Mouse (Mus musculus): ENCODE measurements around the gene Lpcat3. TPM values are rescaled to one million over a fixed set of nuclear protein-coding genes. Genes with fewer than 3 reads are reported as not detected.
"Not testable (repeated sequence)": the region's sequence is repeated elsewhere in the genome, so short reads cannot be mapped to it uniquely, and the experiment has no call there.

Gene Lpcat3
- total RNA-seq, 1 experiment from 2014 or later, result 31.5 TPM

DNA sequence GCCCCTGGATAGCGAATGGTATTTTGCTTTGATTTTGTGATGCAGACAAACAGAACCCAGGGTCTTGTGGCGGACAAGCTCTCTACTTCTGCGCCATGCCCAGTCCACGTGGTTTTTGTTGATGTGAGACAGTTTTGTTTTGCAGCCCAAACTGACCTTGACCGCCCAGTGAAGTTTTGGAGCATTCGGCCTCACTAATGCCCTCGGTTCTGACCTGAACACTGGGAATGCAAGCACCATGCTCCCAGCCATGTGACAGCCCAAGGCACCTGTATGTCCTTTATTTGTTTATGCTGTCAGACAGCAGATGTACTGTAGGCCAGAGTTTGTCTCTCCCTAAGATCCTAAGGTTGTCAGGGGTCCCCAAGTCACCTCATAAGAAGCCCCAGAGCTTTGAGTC, 11.8 kb downstream of the Lpcat3 start:
- ATAC-seq (replicated peaks; ENCODE audit: low read depth, poor library complexity, severe bottlenecking), result no peak

DNA sequence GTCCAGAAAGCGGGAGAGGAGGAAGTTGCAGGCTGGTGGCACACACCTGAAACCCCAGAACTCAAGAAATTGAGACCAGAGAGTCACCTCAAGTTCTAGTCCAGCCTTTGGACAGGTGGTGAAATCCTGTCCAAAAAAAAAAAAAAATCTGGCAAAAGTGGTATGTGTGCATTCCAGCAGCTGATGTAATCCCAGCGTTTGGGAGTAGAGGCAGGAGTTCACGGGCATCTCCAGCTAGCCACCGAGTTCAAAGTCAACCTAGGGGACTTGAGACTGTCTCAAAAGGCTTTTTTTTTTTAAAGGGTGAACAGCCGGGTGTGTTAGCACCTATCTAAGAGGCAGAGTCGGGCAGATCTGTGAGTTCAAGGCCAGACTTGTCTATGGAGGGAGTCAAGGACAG, 13.3 kb downstream of the Lpcat3 start:
- ATAC-seq (replicated peaks; ENCODE audit: low read depth, poor library complexity, severe bottlenecking), result no peak

DNA sequence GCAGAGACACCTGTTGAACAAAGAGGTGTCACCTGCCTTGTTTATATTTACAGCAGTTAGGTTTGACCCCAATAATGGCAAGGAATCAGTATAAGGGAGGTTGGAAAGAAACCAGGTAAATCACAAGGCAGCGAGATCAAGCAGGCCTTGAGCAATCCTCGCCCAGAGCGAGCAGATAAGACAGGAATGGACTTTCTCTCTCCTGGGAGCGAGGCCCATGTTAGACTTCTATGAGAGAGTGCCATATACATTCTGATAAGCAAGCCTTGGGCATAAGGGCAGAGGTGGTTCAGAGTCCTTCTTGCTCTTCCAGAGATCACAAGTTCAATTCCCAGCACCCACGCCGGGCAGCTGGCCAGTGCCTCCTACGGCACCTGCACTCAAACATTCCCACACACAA, 15.9 kb downstream of the Lpcat3 start:
- no peak for ATAC-seq (replicated peaks; ENCODE audit: low read depth, poor library complexity, severe bottlenecking)

DNA sequence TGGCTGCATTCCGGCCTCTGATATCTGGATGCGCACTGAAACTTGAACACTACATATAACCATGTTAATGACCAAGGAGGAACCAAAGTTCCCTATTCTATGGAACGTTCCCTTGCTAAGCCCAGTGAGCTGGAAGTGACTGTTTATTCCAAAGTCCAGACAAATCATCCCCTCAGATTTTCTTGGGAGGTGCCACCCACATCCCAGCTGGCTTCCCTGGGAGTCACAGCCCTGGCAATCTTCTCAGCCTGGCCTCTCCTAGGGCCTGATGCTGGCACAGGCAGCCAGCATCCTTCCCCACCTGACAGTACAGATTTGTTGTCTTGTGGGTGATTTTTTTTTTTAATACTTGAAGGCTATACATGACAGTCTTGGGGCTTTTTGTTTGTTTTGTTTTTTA, 16.7 kb downstream of the Lpcat3 start:
- ATAC-seq (replicated peaks; ENCODE audit: low read depth, poor library complexity, severe bottlenecking), result no peak

DNA sequence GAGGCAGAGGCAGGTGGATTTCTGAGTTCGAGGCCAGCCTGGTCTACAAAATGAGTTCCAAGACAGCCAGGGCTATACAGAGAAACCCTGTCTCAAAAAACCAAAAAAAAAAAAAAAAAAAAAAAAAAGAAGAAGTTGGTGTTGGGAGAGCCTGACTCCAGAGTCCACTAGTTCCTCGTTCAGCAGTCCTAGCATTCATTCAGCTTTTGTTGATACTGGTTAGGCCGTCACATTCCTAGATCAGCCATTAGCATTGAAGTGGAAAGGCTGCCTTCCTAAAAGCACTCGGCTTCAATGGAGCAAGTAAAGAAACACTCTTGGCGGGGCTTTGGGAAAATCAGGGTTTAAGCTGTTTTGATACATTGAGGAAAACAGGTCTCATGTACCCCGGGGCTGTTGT, 19.5 kb downstream of the Lpcat3 start:
- ATAC-seq (replicated peaks; ENCODE audit: low read depth, poor library complexity, severe bottlenecking), result not testable (repeated sequence)

DNA sequence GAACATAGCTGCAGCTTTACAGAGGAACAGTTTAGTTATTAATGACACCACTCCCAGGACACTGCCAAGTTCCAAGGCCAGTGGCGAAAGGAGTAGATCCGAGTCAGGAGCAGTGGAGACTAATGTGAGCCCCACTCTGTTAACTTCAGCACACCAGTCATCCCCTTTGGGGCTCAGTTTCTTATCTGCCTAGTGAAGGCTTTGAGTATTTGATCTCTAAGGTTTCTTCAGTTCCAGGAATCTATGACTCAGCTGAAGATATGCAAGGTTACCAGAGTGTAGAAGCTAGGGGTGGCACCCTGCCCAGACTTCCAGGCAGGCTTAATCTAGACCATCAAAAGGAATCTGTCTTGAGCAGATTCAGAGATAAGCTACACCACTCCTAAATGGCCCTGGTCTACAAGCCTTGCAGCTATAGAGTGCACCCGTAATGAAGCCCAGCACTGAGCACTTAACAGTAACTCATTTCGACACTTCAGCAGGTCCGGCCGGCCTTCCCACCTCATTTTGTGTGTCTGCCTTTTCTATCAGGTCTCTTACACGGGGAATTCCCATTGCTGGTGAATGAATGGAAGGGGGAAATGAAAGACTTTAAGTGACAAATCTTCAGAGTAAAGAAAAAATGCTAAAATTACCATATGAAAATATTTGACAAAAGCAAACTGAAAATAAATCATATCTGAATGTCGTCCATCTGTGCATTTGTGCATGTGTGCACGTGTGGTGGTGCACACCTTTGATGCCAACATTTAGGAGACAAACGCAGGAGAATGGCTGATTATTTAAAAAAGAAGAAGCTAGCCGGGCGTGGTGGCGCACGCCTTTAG, 21.0 kb downstream of the Lpcat3 start:
- ATAC-seq (replicated peaks; ENCODE audit: low read depth, poor library complexity, severe bottlenecking), result peak; percentile 29

DNA sequence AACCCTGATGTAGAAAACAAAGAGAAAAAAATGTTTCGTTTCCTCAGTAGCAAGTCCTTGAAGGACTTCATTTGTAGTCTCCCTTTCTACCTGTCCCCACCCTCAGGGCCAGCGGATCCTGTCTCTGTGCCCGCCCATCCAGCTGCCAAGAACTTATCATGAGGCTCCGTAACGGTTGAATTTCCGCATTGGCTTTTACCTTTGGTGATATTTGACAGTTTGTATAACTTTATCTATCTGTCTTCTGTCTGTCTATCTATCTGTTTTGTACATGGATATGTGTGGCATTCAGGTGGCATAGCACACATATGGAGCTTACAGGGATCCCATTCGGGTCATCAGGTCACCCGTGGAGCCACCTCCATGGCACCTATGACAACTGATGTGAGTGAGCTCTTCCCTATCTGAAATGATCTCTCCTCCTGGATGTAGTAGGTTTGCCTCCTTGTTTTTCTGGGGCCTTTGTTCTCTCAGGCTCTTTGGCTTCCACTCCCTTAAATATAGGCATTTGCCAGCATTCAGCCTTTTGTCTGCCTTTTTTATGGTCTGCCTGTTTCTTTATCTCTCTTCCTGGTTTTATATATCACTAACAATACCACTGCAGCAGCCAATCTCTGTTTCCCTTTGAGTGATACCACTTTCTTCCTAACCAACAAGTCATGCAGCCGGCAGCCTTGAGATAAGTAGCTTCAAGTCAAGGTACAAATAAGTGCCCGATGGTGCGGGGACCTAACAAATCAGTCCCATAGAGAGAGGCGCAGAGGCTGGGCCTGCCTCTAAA, 23.0 kb downstream of the Lpcat3 start:
- peak; percentile 67 for ATAC-seq (replicated peaks; ENCODE audit: low read depth, poor library complexity, severe bottlenecking)

DNA sequence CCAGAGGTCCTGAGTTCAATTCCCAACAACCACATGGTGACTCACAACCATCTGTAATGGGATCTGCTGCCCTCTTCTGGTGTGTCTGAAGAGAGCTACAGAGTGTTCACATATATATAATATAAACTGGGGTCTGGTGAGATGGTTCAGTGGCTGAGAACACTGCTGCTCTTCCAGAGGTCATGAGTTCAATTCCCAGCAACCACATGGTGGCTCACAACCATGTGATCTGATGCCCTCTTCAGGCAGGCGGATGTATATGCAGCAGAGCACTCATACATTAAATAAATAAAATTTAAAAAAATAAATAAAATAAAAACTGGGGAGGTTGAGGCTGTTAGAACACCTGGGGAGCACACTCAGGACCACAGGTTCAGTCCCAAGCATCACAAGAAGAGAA, 23.8 kb downstream of the Lpcat3 start:
- ATAC-seq (replicated peaks; ENCODE audit: low read depth, poor library complexity, severe bottlenecking), result not testable (repeated sequence)

DNA sequence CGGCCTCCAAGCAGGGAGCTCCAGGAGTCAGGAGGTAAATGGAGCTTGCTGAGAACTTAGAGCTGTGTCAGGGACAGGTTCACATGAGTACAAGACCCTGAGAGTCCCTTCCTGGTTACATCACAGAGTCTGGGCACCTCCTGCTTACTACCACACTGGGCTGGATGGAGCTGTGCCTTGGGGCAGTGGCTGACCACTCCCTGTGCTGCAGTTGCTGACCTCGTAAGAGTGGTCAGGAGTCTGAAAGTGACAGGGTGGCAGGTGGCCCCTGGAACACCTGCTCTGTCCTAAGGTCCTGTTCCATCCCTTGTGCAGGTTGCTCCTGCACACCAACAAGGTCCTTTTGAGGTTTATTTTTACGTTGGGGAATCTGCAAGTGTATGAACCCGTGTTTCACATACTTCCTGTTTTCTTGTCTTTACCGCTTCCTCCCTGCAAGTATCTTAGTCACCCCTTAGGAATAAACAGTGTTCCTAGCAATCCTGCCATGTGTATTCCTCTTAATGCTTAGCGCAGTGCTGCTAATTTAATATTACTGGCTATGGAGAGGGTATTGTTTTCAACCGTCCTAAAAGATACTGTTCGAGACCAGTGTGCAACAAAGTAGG, 25.4 kb downstream of the Lpcat3 start:
- peak; percentile 57 for ATAC-seq (replicated peaks; ENCODE audit: low read depth, poor library complexity, severe bottlenecking)

DNA sequence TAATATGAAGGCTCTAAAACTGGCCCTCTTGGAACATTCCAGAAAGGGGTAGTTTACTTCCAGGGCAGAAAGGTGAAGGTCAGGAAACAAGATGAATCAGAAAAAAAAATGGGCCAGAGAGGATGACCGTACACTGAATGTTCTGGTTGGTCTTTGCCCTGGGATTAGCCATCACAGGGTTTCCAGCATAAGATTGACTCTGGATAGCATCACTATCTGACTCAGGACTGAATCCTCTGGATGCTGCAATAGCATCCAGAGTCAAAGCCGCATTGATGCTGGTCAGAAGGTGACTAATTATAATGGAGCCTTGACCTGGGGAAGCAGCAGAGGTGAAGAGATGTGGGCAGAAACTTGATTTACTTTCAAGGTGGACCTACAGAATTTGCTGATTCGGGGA, 26.2 kb downstream of the Lpcat3 start:
- no peak for ATAC-seq (replicated peaks; ENCODE audit: low read depth, poor library complexity, severe bottlenecking)

DNA sequence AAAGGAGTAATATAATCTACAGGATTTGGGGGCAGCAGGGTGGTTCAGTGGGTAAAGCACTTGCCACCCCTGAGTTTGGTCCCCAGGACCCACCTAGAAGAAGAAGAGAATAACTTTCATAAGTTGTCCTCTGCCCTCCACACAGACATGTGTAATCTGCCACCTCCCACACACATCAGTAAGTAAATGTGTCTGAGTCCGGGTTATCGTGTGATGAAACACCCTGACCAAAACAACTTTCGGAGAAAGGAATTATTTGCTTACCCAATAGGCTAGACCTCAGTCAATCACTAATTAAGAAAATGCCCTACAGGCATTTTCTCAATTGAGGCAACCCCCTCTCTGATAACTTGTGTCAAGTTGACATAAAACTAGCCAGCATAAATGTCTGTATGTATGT, 27.7 kb downstream of the Lpcat3 start:
- ATAC-seq (replicated peaks; ENCODE audit: low read depth, poor library complexity, severe bottlenecking), result no peak

DNA sequence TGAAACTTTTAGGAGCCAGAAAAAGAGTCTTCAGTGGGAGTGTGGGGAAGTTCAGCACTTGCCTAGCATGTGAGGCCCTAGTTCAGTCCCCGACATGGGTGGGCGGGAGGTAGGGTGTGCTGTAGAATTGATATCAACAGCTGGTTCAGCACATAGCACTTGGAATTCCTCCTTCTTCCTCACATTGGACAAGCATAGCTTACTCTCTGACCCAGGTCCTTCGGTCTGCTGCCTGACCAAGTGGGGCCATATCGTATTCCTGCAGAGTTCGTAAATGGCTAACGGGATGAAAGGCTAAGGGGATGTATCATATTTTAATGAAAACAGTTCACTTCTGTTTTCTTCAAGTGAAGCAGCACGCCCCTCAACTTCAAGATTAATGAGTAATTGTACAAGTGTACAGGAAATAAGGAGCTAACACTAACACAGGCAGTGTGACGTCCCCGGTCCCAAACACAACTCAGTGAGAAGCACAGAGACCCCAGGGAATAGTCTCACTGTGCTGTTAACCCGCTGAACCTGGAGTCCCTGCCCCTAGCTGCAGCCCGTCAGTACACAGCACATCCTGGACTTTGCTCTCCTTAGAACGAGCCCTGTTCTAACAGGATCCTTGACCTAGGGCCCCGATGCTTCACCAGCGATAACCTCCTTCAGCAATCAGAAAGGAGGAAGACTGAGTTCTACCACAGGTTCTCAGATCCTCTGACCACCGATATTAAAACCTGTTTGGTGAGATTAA, 30.6 kb downstream of the Lpcat3 start:
- ATAC-seq (replicated peaks; ENCODE audit: low read depth, poor library complexity, severe bottlenecking), result peak; percentile 11; the same call in 1 of the 2 replicates

DNA sequence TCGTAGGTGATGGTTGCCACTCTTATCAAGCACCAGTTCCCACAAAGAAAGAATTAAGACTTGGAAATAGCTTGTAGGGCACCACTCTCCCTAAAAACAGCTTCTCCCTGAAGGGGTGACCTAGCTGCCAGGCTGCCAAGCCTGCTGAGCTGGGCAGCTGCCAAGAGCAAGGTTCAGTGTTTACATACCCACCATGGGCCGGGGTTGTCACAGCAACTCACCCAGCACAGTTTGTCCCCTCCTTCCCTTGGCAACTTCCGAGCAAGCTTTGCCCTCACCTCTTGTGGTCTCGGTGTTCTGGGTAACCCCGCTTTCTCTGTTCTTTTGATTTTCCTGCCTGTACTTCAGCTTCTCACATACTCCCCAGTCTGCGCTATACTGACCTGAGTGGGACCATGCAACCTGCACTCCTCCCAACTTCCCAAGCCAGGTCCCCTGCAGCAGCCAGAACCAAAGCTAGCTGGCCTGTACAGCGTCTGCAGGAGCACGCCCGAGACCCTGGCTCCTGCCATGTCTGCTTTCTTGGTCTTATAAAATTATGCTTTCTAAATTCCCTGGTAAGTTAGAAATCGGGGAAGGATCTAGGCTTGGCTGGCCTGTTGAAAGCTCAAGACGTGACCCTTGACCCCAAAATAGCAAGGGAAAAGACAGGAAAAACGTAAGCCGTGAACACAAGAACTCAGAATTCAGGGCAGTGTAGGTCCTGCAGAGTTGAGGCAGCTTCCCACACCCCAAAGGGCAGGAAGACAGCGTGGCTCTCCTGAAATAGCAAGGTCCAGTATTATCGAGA, 31.5 kb downstream of the Lpcat3 start:
- peak; percentile 80 for ATAC-seq (replicated peaks; ENCODE audit: low read depth, poor library complexity, severe bottlenecking)

DNA sequence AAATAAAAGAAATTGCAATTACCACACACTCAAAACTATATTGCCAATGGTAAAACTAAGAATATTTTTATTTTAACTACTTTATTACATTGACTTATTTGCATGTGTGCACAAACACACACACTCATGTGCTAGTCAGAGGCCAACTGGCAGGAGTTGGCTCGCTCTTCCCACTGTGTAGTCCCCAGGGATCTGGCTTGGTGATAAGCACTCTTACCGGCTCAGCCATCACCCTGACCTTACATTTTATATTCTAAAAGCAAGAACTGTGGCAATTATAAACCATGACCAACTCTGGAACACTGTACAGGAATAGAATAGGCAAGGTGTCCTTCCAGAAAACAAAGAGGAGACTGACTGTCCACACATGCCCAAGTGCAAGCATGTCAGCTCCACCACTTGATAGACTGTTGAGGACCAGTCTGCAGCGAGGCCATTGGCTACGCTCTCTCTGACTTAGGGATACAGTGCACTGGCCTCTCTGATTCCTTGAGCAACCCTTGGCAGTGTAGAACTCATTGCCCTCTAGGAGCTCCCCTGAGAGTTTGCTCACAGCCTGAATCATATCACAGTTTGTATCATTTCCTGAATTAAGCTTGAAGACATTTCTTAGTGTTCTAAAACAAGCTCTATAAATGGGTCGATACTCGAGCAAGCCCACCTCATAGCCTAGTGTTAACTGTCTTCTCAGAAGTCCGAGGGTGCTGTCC, 33.8 kb downstream of the Lpcat3 start:
- no peak for ATAC-seq (replicated peaks; ENCODE audit: low read depth, poor library complexity, severe bottlenecking)

DNA sequence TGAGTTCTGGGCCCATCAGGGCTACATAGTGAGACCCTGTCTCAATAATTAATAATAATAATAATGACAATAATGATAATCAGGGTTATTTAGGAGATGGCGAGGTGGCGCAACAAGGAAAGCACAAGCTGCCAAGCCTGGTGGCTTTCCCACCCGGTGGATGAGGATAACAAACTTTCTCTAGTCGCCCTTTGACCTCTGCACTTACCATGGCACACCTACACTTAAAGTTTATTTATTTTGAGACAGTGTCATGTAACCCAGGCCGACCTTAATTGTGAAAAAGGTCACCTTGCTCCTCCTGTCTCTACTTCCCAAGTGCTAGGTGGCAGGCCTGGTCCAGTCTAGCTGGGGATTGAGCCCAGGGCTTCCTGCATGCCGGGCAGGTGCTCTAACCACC, 35.9 kb downstream of the Lpcat3 start:
- no peak for ATAC-seq (replicated peaks; ENCODE audit: low read depth, poor library complexity, severe bottlenecking)

DNA sequence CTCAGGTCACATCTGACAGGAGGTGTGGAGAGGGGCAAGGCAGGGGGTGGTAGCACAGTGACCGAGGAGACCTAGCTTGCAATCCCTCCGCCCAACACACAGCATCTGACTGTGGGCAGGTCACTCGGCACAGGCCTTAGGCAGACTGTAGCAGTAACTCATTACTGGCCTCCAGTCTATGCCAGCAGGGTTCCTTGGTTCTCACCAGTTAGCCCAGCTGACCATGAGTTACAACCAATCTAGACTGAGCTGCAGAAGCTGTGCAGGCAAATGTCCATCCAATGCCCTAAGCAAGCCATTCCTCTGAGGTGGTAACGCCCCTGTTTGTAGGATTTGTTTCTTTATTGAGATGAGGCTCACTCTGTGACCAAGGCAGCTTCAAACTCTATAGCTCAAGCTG, 36.5 kb downstream of the Lpcat3 start:
- ATAC-seq (replicated peaks; ENCODE audit: low read depth, poor library complexity, severe bottlenecking), result no peak

DNA sequence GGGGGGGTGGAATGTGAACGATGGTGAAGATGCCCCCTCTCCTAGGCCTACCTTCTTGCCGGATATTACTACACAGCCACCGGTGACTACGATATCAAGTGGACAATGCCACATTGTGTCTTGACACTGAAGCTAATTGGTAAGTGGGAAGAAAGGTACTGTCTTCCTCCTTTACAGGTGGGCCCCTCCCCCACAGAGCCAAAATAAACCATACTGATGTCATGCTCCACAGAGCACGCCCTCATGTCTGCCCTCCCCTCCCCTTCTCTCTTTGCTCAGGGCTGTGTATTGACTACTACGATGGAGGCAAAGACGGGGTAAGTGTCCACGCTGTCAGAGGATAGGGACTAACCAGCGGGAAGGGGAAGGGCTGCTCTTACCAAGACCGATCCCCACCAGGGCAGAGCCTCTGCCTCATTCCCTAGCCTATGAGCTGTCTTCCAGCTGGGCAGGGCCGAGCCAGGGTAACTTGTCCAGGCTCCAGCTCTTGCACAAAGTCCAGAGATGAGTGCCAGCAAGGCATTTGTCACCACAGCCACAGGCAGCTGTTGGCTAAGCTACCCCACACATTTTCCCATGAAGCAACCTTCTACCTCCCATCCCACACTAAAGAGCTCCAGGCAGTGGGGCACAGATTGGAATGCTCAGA, 37.3 kb downstream of the Lpcat3 start:
- no peak for ATAC-seq (replicated peaks; ENCODE audit: low read depth, poor library complexity, severe bottlenecking)

DNA sequence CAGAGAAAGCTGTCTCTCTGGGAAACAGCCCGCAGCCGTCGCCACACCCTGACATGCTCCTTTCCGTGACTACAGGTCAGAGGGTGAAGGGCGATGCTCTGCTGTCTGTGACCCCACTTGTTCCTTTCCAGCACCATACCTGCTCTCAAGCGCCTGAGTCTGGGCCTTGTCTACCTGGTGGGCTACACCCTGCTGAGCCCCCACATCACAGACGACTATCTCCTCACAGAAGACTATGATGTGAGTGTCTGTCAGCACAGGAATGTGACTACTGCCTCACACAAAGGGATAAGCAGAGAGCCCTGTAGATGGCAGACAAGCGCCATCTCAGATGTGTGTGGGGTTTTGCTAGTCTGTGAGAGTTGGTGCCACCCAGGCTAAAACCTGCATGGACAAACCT, 38.5 kb downstream of the Lpcat3 start:
- no peak for ATAC-seq (replicated peaks; ENCODE audit: low read depth, poor library complexity, severe bottlenecking)
